Comparison of ENCODE assay signal across 34 mouse cellular contexts in the genomic region with DNA sequence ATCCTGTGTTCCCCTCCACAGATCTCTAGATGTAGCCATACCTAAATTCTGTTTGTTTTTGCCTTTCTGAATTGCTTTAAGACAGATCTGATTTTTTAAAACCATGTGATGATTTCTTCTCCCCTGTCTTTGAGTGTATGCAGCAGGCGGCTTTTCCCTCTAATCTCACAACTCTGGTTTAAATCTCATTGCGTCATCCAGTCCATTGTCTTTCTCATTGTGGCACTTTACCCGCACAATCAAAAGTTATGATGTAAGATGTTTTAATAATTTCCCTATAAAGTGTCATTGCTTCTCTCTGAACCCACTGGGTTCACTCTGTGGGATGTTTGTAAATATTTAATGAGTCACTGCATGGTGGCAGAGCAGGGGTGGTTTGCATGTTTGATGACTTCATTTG. TPM values are rescaled to one million over a fixed set of nuclear protein-coding genes. Genes with fewer than 3 reads are reported as not detected.
"Had no signal": no experiment of that assay in that cellular context is flagged by ENCODE, and none has a peak within 500 bp of the region (broad histone marks: within the 10 kb centered on the region; RNA-seq: fewer than 3 reads in every experiment).

No protein-coding gene starts in this region.

- H3K9me3 ChIP-seq: heart, embryonic 10.5 days; heart, embryonic 12.5 days; hindbrain, embryonic 13.5 days; hindbrain, embryonic 15.5 days; intestine, embryonic 15.5 days; limb, embryonic 10.5 days; limb, embryonic 12.5 days had no signal

- H3K4me1 ChIP-seq: heart, embryonic 10.5 days; heart, embryonic 12.5 days; intestine, embryonic 15.5 days; limb, embryonic 10.5 days; limb, embryonic 12.5 days had no signal

- H3K36me3 ChIP-seq: heart, embryonic 10.5 days; heart, embryonic 12.5 days; hindbrain, embryonic 13.5 days; hindbrain, embryonic 15.5 days; intestine, embryonic 15.5 days; limb, embryonic 10.5 days; limb, embryonic 12.5 days had no signal

- H3K27me3 ChIP-seq: heart, embryonic 12.5 days; hindbrain, embryonic 13.5 days; intestine, embryonic 15.5 days; limb, embryonic 12.5 days had no signal

- H3K27ac ChIP-seq: heart, embryonic 10.5 days; hindbrain, embryonic 13.5 days; hindbrain, embryonic 15.5 days; hindbrain, postnatal 0 days; intestine, embryonic 15.5 days; layer of hippocampus, adult 2 months; left cerebral cortex, adult 2 months; limb, embryonic 10.5 days; limb, embryonic 12.5 days had no signal

- H3K4me2 ChIP-seq: heart, embryonic 12.5 days; hindbrain, embryonic 13.5 days; hindbrain, embryonic 15.5 days; intestine, embryonic 15.5 days; limb, embryonic 12.5 days; liver, embryonic 11.5 days had no signal

- DNase-seq: gastrocnemius, postnatal 14 days; gastrocnemius, postnatal 36 days; heart, adult 18-20 months; heart, postnatal 10 days; heart, postnatal 36 days; kidney, adult 18-20 months; kidney, adult 8-10 months; kidney, postnatal 10 days; kidney, postnatal 25 days; kidney, postnatal 4 days; liver had no signal

- H3K4me3 ChIP-seq: heart, embryonic 10.5 days; heart, embryonic 12.5 days; hindbrain, embryonic 13.5 days; hindbrain, embryonic 15.5 days; intestine, embryonic 15.5 days; layer of hippocampus, adult 2 months; left cerebral cortex, adult 2 months; limb, embryonic 10.5 days; limb, embryonic 12.5 days had no signal

- ATAC-seq: hindbrain, postnatal 0 days; intestine, embryonic 15.5 days; intestine, postnatal 0 days had no signal

- H3K9ac ChIP-seq: heart, embryonic 12.5 days; hindbrain, embryonic 13.5 days; hindbrain, embryonic 15.5 days; intestine, embryonic 15.5 days; limb, embryonic 12.5 days had no signal

RNA-seq across cellular contexts. Expression of gene Sox14, which starts 36.6 kb away (rescaled TPM):
- total RNA-seq: gastrocnemius, adult 18-20 months; gastrocnemius, adult 8-10 months; gastrocnemius, postnatal 14 days; gastrocnemius, postnatal 36 days; heart, adult 18-20 months; heart, adult 8-10 months; heart, postnatal 10 days; heart, postnatal 36 days; hematopoietic stem cell, adult 5-6 weeks; layer of hippocampus, adult 2 months; layer of hippocampus, postnatal 25 days; left cerebral cortex, adult 2 months; left cerebral cortex, postnatal 14 days; left cerebral cortex, postnatal 36 days had no signal
- polyA plus RNA-seq: gonadal fat pad, adult 2 months; heart, embryonic 14.5 days; intestine, embryonic 15.5 days; intestine, postnatal 0 days; kidney, embryonic 14.5 days; kidney, embryonic 16.5 days; liver, embryonic 11.5 days had no signal
